Mouse (Mus musculus) embryonic fibroblast, embryonic 13.5 days (primary cell): ENCODE data around the gene Disc1. TPM values are rescaled to one million over a fixed set of nuclear protein-coding genes. Genes with fewer than 3 reads are reported as not detected.

Experiments
- H3K27ac ChIP-seq: 2 replicates; pipeline ENCODE4 v1.5.1; 2012; ENCODE audit warnings: low read length, control low read depth, inconsistent platforms; ENCODE audit not compliant: insufficient read depth
- H3K4me1 ChIP-seq: 2 replicates; pipeline ENCODE4 v1.6.1; 2011; ENCODE audit warnings: low read length; ENCODE audit not compliant: control insufficient read depth, insufficient read depth
- H3K4me3 ChIP-seq: 2 replicates; pipeline ENCODE4 v1.5.1; 2011; ENCODE audit warnings: mild to moderate bottlenecking, control low read depth, low read length; ENCODE audit not compliant: insufficient read depth
- CTCF ChIP-seq: IDR thresholded peaks from 2 replicates; pipeline ENCODE4 v1.5.1; 2011; ENCODE audit warnings: mild to moderate bottlenecking, control low read depth, low read length, moderate library complexity, borderline replicate concordance; ENCODE audit not compliant: insufficient read depth
- POLR2A ChIP-seq: IDR thresholded peaks from 2 replicates; pipeline ENCODE4 v1.6.1; 2011; ENCODE audit warnings: low read depth, mild to moderate bottlenecking, control low read depth, low read length, moderate library complexity
- polyA plus RNA-seq: library from polyadenylated mRNA; stranded (reverse); fragments of >200 nt; gene quantifications from 2 replicates; pipeline ENCODE4 v1.2.4, GENCODE M21; 2011; ENCODE audit warnings: low read depth; ENCODE audit not compliant: missing spikeins, insufficient read length

Gene Disc1
- polyA plus RNA-seq, 1 experiment: 1.0 TPM

GRCm38 (mm10) chr8:125184881-125185280 is 130.9 kb downstream of the Disc1 start:
- Histone ChIP-seq H3K27ac (no peak overlapping the region), H3K4me1 (no peaks in the 10 kb centered on the region), H3K4me3 (no peak overlapping the region)
- no peak for TF ChIP-seq CTCF
- TF ChIP-seq POLR2A: no peak

DNA sequence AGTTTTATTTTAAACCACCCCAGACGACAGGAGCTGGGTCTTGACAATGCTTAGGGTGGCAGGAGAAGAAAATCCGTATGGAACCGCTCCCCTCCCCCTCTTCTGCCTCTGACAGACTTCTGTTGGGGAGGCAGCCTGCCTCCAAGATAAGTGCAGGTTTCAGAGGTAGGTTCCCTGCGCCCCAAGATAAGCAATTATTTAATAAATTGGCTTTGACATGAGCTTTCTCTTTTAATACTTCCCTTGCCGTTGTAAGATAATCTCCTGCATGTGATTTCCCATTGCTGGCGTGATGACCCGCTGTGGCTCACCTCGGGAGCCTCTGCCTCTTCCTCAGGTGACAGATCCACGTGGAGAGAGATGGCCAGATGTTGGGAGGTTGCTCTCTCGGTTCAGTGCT is 133.0 kb downstream of the Disc1 start:
- H3K4me1 ChIP-seq: no peaks in the 10 kb centered on the region
- no peak for TF ChIP-seq CTCF
- H3K4me3 ChIP-seq: no peak overlapping the region
- no peak overlapping the region for H3K27ac ChIP-seq

- no peaks in the 10 kb centered on the region for H3K4me1 ChIP-seq
- H3K27ac ChIP-seq: no peak overlapping the region
- TF ChIP-seq POLR2A: no peak
- TF ChIP-seq CTCF: no peak
- H3K4me3 ChIP-seq: no peak overlapping the region
These were observed 139.7 kb downstream of the Disc1 start for GRCm38 (mm10) chr8:125193701-125194100.

DNA sequence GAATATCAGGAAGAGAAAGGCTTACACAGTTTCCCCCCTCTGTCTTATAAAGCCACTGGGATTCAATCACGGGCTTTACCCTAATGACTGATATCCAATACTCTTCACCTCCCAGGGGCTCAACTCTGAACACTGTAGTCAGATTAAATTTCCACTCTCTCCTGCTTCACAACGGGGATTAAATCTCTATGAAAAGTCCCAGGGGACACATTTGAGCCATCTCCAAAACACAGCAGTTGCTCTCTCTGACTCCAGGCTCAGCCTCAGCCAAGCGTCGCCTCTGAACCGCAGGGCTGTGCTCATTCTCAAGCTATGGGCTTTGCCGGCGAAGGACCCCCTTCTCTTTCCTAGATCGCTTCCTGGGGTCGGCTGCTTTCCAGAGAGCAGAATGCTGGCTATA is 141.1 kb downstream of the Disc1 start:
- Histone ChIP-seq H3K4me1 (no peaks in the 10 kb centered on the region), H3K27ac (no peak overlapping the region), H3K4me3 (no peak overlapping the region)
- TF ChIP-seq POLR2A: no peak
- TF ChIP-seq CTCF: no peak

- H3K4me1 ChIP-seq: no peaks in the 10 kb centered on the region
- TF ChIP-seq CTCF (no peak), POLR2A (no peak)
These were observed 142.6 kb downstream of the Disc1 start for GRCm38 (mm10) chr8:125196573-125197094.

DNA sequence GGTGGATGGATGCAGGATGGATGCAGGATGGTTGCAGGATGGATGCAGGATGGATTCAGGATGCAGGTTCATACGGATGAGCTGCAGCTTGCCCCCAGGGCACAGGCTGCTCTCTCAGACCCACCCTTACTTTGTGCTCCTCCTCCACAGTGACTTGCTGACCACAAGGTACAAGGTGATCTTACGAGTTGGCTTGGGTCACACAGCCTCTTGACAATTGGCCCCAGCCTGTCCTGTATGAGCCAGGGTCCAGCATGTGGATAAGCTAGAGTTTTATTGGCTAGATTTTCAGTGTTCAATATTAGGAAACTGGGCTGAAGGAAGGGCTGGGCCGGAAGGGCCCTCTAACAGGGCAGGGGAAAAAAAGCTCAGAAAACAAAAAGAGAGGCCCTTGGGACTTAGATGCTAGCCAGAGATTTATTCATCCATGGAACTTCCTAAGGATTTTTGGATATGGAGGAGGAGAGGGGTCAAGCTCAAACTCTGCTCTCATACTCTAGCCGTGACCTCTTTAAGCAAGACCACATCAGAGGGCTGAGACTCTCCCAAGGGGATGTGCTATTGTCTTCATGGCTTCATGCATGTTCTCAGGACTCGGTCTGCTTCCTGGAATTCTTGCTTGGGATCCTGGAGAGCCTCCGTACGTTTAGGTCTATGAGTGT is 143.5 kb downstream of the Disc1 start:
- Histone ChIP-seq H3K4me1 (no peaks in the 10 kb centered on the region), H3K27ac (no peak overlapping the region), H3K4me3 (no peak overlapping the region)
- no peak for TF ChIP-seq POLR2A
- no peak for TF ChIP-seq CTCF

More at GRCm38 (mm10) chr8:125196573-125197094, 142.6 kb downstream of the Disc1 start:
- no peak overlapping the region for H3K27ac ChIP-seq
- no peak overlapping the region for H3K4me3 ChIP-seq

DNA sequence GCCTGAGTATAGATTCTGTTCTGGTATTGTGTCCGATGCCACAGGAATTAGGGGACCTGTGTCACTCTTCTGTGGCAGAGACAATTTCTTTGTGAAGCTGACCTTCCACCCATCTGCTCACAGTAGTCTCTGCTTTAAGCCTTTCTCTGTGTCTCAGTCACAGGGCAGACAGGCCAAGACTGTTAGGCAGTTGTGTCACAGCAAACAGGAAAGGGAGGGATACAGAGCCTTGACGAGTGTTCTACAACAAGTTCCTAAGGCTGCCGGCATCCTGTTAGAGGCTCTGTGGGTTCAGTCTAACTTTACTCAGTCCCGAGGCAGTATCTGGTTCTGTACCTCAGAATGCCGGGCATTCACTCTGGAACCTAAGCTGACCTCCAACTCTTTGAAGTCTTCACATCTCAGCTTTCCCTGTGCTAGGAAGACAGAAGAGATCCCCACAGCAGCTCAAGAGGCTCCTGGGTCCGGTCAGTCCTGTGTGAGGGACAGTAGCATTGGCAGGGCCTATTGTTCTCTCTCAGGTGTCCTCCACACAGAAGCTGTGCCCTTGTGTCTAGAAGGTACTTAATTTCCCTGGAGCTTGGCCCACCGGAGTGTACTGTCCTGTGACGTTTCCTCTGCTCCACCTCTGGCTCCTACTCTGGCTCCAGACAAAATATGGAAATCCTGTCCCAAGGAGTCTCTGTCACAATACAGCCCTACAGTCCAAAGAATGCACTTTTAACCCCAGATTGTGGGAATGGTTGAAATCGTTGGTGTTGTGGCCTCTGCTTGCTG is 144.6 kb downstream of the Disc1 start:
- TF ChIP-seq POLR2A: no peak
- Histone ChIP-seq H3K4me3 (no peak overlapping the region), H3K4me1 (no peaks in the 10 kb centered on the region), H3K27ac (no peak overlapping the region)

GRCm38 (mm10) chr8:125199197-125199939 is 145.4 kb downstream of the Disc1 start:
- TF ChIP-seq CTCF: no peak
- Histone ChIP-seq H3K4me1 (no peaks in the 10 kb centered on the region), H3K4me3 (no peak overlapping the region), H3K27ac (no peak overlapping the region)

DNA sequence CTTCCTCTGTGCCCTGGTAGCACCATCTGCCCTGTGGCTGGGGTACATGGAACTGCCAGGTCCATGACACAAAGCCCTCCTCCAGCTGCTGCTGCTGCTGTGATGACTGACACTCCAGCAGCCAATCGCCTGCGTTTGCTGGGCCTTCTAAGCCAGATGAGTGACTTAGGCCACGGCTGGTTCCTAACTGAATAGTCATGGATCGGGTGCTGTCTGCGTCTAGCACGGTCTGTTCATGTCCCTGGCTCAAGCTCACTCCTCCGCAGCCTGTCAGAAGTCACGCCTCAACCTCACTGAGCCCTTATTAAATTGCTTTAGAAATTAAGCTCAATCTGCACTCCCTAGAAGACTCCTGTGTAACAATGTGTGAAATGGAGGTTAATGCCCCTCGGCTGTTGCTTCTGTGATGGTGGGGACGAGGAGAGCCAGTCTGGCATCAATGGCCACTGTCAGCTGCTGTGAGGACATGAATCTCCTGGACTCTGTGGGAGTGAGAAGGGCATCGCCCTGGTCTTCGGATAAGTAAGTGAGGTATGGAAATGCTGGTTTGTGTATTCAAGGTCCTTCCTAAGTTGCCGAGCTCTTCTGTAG is 146.4 kb downstream of the Disc1 start:
- Histone ChIP-seq H3K27ac (no peak overlapping the region), H3K4me3 (no peak overlapping the region), H3K4me1 (no peaks in the 10 kb centered on the region)
- no peak for TF ChIP-seq CTCF
- TF ChIP-seq POLR2A: no peak

GRCm38 (mm10) chr8:125201650-125202049 is 147.7 kb downstream of the Disc1 start:
- Histone ChIP-seq H3K27ac (no peak overlapping the region), H3K4me3 (no peak overlapping the region), H3K4me1 (no peaks in the 10 kb centered on the region)
- TF ChIP-seq CTCF (no peak), POLR2A (no peak)
